Mouse (Mus musculus): ENCODE results near the gene 2310033P09Rik. TPM values are rescaled to one million over a fixed set of nuclear protein-coding genes. Genes with fewer than 3 reads are reported as not detected.
A peak's percentile ranks its signal among the peaks of the same experiment; 100 is the strongest.

2310033P09Rik gene
- polyA plus RNA-seq, 1 experiment from 2014 or later = 17.8 TPM

GRCm38 (mm10) chr11:59228122-59228953, 20.2 kb downstream of the 2310033P09Rik start, which contains the start of gene Arf1:
Gene Arf1 (minus strand): TSS chr11:59228270.
- peak within 1 kb of the TSS; percentile 96 for H3K27ac ChIP-seq
- H3K4me3 ChIP-seq (ENCODE audit: inconsistent target) = peak within 1 kb of the TSS; percentile 100
- WGBS (ENCODE audit: missing documents) = 6% methylated on average over 58 of the region's 59 CpGs
- H3K36me3 ChIP-seq (ENCODE audit: inconsistent target) = no peaks in the 10 kb centered on the region
- H3K79me2 ChIP-seq (ENCODE audit: inconsistent target) = peaks cover 52% of the 10 kb centered on the region

DNA sequence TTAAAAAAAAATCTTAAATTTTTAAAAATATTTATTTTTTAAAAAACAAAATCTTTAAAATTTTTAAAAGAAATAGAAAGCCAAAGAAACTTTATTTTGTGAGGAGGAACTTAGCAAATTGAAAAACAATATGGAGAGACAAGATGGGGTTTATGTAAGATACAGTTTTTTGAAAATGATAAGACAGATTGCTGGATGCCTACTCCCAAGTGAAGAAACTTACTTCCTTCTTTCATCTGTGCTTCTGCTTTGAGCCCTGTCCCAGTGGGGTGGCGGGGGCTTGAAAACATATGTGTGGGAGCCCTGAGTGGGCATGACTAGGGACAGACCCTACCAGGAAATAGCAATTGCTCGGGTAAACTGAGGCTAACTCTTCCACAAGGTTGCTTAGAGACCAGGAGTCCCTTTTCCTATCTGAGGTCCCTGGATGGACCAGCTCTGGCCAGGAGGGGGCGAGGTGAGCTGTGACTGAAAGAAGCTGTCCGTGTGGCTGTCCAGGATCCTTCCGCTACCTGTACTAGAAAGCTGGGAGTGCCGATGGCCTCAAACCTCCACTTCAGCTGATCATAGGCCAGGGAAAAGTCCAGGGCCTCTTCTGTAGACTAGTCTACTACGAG, 22.1 kb downstream of the 2310033P09Rik start:
- no peak overlapping the region for H3K4me3 ChIP-seq (ENCODE audit: inconsistent target)

GRCm38 (mm10) chr11:59232797-59233196, 24.7 kb downstream of the 2310033P09Rik start:
- no peaks in the 10 kb centered on the region for H3K36me3 ChIP-seq (ENCODE audit: inconsistent target)

More for the DNA sequence above, 22.1 kb downstream of the 2310033P09Rik start:
- H3K36me3 ChIP-seq (ENCODE audit: inconsistent target) = no peaks in the 10 kb centered on the region
- H3K79me2 ChIP-seq (ENCODE audit: inconsistent target) = peaks cover 33% of the 10 kb centered on the region
- 19% methylated on average over 7 of the region's 7 CpGs for WGBS (ENCODE audit: missing documents)
- 0 out of 2 replicates have a peak overlapping the region, but pooled peaks have one; percentile 5 for H3K27ac ChIP-seq

DNA sequence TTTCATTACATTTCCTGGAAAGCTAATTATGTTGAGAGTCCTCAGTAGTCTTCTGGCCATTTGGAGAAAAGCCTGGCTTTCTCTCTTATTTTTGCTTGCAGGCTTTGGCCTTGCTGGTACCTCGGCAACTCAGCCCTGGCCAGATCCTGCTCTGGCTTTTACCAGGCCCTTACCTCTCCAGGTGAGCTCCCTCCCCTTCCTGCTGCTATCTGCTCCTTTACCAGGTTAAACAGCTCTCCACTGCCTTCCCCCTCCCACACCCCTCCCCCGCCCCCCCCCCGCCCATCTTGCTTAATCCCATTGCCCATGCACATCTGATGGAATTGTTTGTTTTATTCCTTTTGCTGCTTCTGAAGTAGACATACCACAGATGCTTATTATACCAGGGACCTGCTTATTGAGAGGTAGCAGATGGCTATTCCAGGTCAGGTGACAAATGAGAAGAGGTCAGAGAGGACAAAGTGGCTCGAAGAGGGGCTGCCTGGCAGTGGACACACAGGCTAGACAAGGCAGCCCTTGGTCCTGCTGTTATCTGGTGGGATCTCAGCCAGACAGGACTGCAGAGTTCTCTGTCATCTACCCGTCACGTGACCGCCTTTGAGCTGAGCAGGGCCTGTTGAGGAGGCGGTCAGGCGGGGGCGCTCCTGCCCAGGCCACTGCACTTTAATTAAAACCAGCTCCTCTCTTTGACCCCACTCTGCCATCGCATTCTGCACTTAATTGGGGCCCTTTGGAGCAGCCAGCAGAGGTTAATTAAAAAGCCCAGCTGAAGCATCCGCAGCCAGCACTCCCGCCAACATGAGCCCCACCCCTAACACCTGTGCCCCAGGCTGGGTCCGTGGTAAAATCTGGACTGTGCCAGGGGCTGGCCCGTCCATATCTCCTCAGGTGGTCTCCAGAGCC, 30.7 kb downstream of the 2310033P09Rik start:
- 15% methylated on average over 14 of the region's 15 CpGs for WGBS (ENCODE audit: missing documents)
- Histone ChIP-seq H3K79me2 (ENCODE audit: inconsistent target) (no peaks in the 10 kb centered on the region), H3K27ac (no peak overlapping the region), H3K36me3 (ENCODE audit: inconsistent target) (no peaks in the 10 kb centered on the region), H3K4me3 (ENCODE audit: inconsistent target) (no peak overlapping the region)

More at GRCm38 (mm10) chr11:59232797-59233196, 24.7 kb downstream of the 2310033P09Rik start:
- 89% methylated on average over 2 of the region's 2 CpGs for WGBS (ENCODE audit: missing documents)
- Histone ChIP-seq H3K4me3 (ENCODE audit: inconsistent target) (no peak overlapping the region), H3K79me2 (ENCODE audit: inconsistent target) (peaks cover 8% of the 10 kb centered on the region; the same call in 1 of the 2 replicates), H3K27ac (no peak overlapping the region)

GRCm38 (mm10) chr11:59239428-59239785, 31.3 kb downstream of the 2310033P09Rik start:
- Histone ChIP-seq H3K27ac (no peak overlapping the region), H3K36me3 (ENCODE audit: inconsistent target) (no peaks in the 10 kb centered on the region), H3K4me3 (ENCODE audit: inconsistent target) (no peak overlapping the region), H3K79me2 (ENCODE audit: inconsistent target) (no peaks in the 10 kb centered on the region)
- 72% methylated on average over 4 of the region's 4 CpGs for WGBS (ENCODE audit: missing documents)

DNA sequence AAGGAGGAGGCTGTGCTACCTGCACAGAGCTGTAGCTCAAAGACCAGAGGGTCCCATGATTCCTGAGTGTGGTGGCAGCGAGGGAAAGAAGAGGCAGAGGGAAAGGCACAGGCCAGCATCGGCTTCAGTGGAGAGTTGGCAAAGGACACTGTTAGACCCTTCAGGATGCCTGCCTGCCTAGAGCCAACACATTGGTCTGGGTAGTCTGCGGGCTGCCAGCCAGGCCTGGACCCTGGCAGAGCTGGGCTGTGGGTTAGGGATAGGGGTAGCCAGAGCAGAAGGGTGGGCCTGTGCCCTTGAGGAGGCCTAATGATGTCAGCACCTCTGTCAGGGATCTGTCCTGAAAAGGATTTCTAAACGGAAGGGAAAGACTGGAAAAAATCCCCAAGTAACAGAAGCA, 31.7 kb downstream of the 2310033P09Rik start:
- WGBS (ENCODE audit: missing documents) = 89% methylated on average over 4 of the region's 4 CpGs
- no peak overlapping the region for H3K4me3 ChIP-seq (ENCODE audit: inconsistent target)

GRCm38 (mm10) chr11:59241841-59242240, 33.7 kb downstream of the 2310033P09Rik start:
- Histone ChIP-seq H3K36me3 (ENCODE audit: inconsistent target) (no peaks in the 10 kb centered on the region), H3K27ac (no peak overlapping the region), H3K79me2 (ENCODE audit: inconsistent target) (no peaks in the 10 kb centered on the region), H3K4me3 (ENCODE audit: inconsistent target) (no peak overlapping the region)
- WGBS (ENCODE audit: missing documents) = 62% methylated on average over 3 of the region's 3 CpGs

More for the DNA sequence above, 31.7 kb downstream of the 2310033P09Rik start:
- H3K36me3 ChIP-seq (ENCODE audit: inconsistent target) = no peaks in the 10 kb centered on the region
- no peaks in the 10 kb centered on the region for H3K79me2 ChIP-seq (ENCODE audit: inconsistent target)
- H3K27ac ChIP-seq = no peak overlapping the region

DNA sequence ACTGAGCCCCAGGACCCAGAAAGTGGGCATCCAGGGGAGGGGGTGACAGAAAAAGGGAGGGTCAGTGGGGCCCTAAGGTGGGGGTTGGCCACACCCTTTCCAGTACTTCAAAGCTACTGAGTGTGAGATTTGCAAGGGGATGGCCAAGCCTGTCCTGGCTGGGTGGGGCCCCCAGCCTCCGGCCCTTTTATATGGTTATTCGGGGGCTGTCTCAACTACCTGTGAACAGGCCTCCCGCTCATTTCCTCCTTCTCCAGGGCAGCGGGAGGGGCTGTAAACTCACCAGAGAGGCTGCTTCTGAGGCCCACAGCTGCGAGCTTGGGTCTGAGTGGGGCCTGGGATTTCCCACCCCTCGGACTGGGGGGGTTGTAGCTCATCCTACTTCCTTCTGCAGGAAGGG, 35.7 kb downstream of the 2310033P09Rik start:
- Histone ChIP-seq H3K36me3 (ENCODE audit: inconsistent target) (no peaks in the 10 kb centered on the region), H3K27ac (no peak overlapping the region), H3K79me2 (ENCODE audit: inconsistent target) (no peaks in the 10 kb centered on the region), H3K4me3 (ENCODE audit: inconsistent target) (no peak overlapping the region)
- WGBS (ENCODE audit: missing documents) = 23% methylated on average over 6 of the region's 6 CpGs

- no peaks in the 10 kb centered on the region for H3K36me3 ChIP-seq (ENCODE audit: inconsistent target)
- 0% methylated on average over 10 of the region's 10 CpGs for WGBS (ENCODE audit: missing documents)
- no peaks in the 10 kb centered on the region for H3K79me2 ChIP-seq (ENCODE audit: inconsistent target)
- no peak overlapping the region for H3K4me3 ChIP-seq (ENCODE audit: inconsistent target)
- no peak overlapping the region for H3K27ac ChIP-seq
Observed at GRCm38 (mm10) chr11:59248101-59248500, 40.0 kb downstream of the 2310033P09Rik start.

GRCm38 (mm10) chr11:59259647-59260046, 51.5 kb downstream of the 2310033P09Rik start:
- Histone ChIP-seq H3K4me3 (ENCODE audit: inconsistent target) (no peak overlapping the region), H3K27ac (no peak overlapping the region), H3K36me3 (ENCODE audit: inconsistent target) (no peaks in the 10 kb centered on the region), H3K79me2 (ENCODE audit: inconsistent target) (no peaks in the 10 kb centered on the region)
- 82% methylated on average over 7 of the region's 7 CpGs for WGBS (ENCODE audit: missing documents)

Other genes with a start within 250 kb of the 2310033P09Rik start
- 11.4 to 20.3 TPM (median 14.2 TPM) in 3 replicates for gene Trim11, start 230.2 kb upstream of the 2310033P09Rik start, polyA plus RNA-seq (2018)
- 0.01 TPM in 1 of 3 replicates, not detected in the others for gene Obscn, start 71.9 kb upstream of the 2310033P09Rik start, polyA plus RNA-seq (2018)
- 2.9 to 4.7 TPM (median 3.3 TPM) in 3 replicates for gene Iba57, start 44.6 kb upstream of the 2310033P09Rik start, polyA plus RNA-seq (2018)
- not detected in 3 replicates for gene Gjc2, start 25.1 kb upstream of the 2310033P09Rik start, polyA plus RNA-seq (2018)
- 11.6 to 29.1 TPM (median 24.4 TPM) in 3 replicates for gene Guk1, start 16.1 kb upstream of the 2310033P09Rik start, polyA plus RNA-seq (2018)
- 17.9 to 36.6 TPM (median 21.0 TPM) in 3 replicates for gene Mrpl55, start 5.8 kb upstream of the 2310033P09Rik start, polyA plus RNA-seq (2018)
- gene Arf1, start 19.9 kb downstream of the 2310033P09Rik start, polyA plus RNA-seq (2018) = 397 to 494 TPM (median 402 TPM) in 3 replicates
- gene Wnt3a, start 82.4 kb downstream of the 2310033P09Rik start, polyA plus RNA-seq (2018) = not detected in 3 replicates
- gene Wnt9a, start 98.6 kb downstream of the 2310033P09Rik start, polyA plus RNA-seq (2018) = 0.10 to 0.41 TPM (median 0.34 TPM) in 3 replicates
- 0.11 TPM in 1 of 3 replicates, not detected in the others for gene Prss38, start 167.3 kb downstream of the 2310033P09Rik start, polyA plus RNA-seq (2018)
- gene Jmjd4, start 241.7 kb downstream of the 2310033P09Rik start, polyA plus RNA-seq (2018) = 3.3 to 4.3 TPM (median 3.3 TPM) in 3 replicates
- gene Snap47, start 242.9 kb downstream of the 2310033P09Rik start, polyA plus RNA-seq (2018) = 20.2 to 31.5 TPM (median 30.9 TPM) in 3 replicates